Mouse (Mus musculus): Measurements from ENCODE around the gene Thada. TPM values are rescaled to one million over a fixed set of nuclear protein-coding genes. Genes with fewer than 3 reads are reported as not detected.

Gene Thada
- polyA plus RNA-seq, 1 experiment from 2014 or later, result 2.3 TPM

GRCm38 (mm10) chr17:84148499-84149484, 317.2 kb downstream of the Thada start:
- no peak overlapping the region for H3K4me2 ChIP-seq (replicated peaks; ENCODE audit: low read depth, low read length)
- no peaks in the 10 kb centered on the region for H3K9me3 ChIP-seq (ENCODE audit: low read length)
- ATAC-seq (peak; percentile 88), DNase-seq (ENCODE audit: low spot score) (peak; percentile 95)
- no peaks in the 10 kb centered on the region for H3K36me3 ChIP-seq (ENCODE audit: insufficient read depth, low read length)
- H3K27ac ChIP-seq (ENCODE audit: low read length), result peak overlapping the region; percentile 70
- no peak overlapping the region for H3K9ac ChIP-seq (replicated peaks; ENCODE audit: low read depth)
- TF ChIP-seq CTCF (IDR thresholded peaks at IDR 0.05) (no peak), EP300 (IDR thresholded peaks at IDR 0.05) (peak; percentile 65; the same call in 1 of the 2 replicates)
- no peak overlapping the region for H3K4me3 ChIP-seq (ENCODE audit: low read depth, low read length)
- 0 out of 2 replicates have a peak, but pooled peaks cover 3% of the 10 kb centered on the region for H3K27me3 ChIP-seq (replicated peaks; ENCODE audit: insufficient read depth, low read length)
- WGBS, result 25% methylated on average over 11 of the region's 11 CpGs
- H3K4me1 ChIP-seq (ENCODE audit: insufficient read depth, low read depth, low read length), result peaks cover 26% of the 10 kb centered on the region

DNA sequence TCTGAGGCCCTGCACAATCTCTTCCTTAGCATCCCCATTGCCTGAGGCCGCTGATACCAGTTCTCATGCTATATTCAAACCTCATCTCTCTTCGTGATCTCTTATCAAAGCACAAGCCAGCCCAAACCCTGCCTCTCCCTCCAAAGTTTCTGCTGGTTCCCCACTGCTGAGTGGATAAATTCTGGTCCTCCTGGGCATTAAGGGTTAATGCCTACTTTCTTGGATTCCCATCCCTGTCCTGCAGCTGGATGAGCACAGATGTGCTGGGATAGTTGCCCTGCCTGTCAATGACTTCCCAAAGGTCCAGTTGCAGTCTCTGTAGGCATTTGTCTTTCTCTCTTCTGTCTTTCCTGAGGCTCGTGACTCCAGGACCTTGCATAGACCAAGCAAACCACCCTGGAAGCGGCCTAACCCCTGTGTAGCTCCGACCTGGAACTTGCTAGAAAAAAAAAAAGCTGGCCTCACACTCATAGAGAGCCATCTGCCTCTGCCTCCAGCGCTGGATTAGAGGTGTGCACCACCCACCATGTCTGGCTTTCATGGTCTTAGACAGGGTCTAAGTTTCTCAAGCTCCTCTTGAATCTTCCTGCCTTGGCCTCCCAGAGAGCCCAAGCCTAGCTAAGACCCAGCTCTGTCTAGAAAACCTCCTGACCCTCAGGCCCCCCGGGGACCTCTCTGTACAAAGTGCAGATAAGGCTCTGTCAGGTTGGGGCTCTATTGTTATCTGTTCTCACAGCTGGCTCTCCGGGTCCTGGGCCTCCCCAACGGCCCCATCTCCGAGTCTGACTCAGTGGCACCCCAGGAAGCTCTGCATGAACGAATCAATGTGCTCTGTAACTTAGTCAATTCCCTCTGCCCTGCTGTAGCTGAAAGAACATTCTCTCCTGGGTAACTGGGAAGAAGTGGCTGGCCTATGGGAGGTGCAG, 318.6 kb downstream of the Thada start:
- Histone ChIP-seq H3K4me2 (replicated peaks; ENCODE audit: low read depth, low read length) (no peak overlapping the region), H3K9ac (replicated peaks; ENCODE audit: low read depth) (no peak overlapping the region), H3K27me3 (replicated peaks; ENCODE audit: insufficient read depth, low read length) (no peaks in the 10 kb centered on the region), H3K4me3 (ENCODE audit: low read depth, low read length) (no peak overlapping the region), H3K4me1 (ENCODE audit: insufficient read depth, low read depth, low read length) (peaks cover 36% of the 10 kb centered on the region), H3K36me3 (ENCODE audit: insufficient read depth, low read length) (no peaks in the 10 kb centered on the region), H3K9me3 (ENCODE audit: low read length) (no peaks in the 10 kb centered on the region), H3K27ac (ENCODE audit: low read length) (no peak overlapping the region)
- DNase-seq (ENCODE audit: low spot score) (no peak), ATAC-seq (no peak)
- 64% methylated on average over 11 of the region's 11 CpGs for WGBS
- no peak for TF ChIP-seq EP300 (IDR thresholded peaks at IDR 0.05)
- TF ChIP-seq CTCF (IDR thresholded peaks at IDR 0.05), result no peak

DNA sequence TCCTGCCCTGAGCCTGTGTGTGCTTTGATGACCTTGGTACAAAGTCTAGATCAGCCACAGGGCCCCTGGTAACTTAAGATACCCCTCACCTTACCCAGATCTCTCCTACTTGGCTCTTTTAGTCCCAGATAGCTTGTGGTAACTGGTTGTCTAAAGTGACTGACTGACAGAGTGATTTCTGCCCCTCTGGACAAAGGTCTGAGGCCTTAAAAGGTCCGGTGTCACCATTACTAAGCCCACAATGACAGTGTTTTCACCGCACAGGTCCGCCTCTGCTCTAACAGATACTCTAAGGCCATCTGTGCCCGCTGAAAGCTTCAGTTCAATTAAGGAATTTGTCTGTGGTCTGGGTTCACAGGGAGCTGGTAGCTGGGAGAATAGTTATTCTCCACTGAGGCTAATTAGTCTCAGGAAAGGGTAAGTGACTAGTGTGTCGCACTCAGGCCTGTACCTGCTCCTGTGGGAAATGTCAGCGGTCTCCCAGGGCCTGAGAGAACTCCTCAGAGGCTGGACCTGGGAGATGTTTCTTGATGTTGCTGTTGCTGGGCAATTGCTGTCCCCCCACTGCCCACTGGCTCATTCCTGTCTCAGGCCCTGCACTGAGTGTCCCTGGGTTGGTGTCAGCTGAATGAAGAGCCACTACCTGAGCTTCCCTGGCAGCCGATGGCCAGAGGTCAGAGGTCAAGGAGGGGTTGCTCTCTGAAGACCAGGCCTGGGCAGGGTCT, 319.4 kb downstream of the Thada start:
- Histone ChIP-seq H3K27ac (ENCODE audit: low read length) (peak overlapping the region; percentile 85), H3K4me2 (replicated peaks; ENCODE audit: low read depth, low read length) (no peak overlapping the region), H3K27me3 (replicated peaks; ENCODE audit: insufficient read depth, low read length) (no peaks in the 10 kb centered on the region), H3K36me3 (ENCODE audit: insufficient read depth, low read length) (no peaks in the 10 kb centered on the region), H3K4me1 (ENCODE audit: insufficient read depth, low read depth, low read length) (peaks cover 39% of the 10 kb centered on the region), H3K9ac (replicated peaks; ENCODE audit: low read depth) (no peak overlapping the region), H3K4me3 (ENCODE audit: low read depth, low read length) (no peak overlapping the region), H3K9me3 (ENCODE audit: low read length) (no peaks in the 10 kb centered on the region)
- WGBS, result 81% methylated on average over 7 of the region's 7 CpGs
- ATAC-seq (no peak), DNase-seq (ENCODE audit: low spot score) (no peak)
- no peak for TF ChIP-seq EP300 (IDR thresholded peaks at IDR 0.05)
- no peak for TF ChIP-seq CTCF (IDR thresholded peaks at IDR 0.05)

- TF ChIP-seq CTCF (IDR thresholded peaks at IDR 0.05), result peak; percentile 33
- TF ChIP-seq EP300 (IDR thresholded peaks at IDR 0.05), result peak; percentile 88
- 29% methylated on average over 10 of the region's 10 CpGs for WGBS
- Histone ChIP-seq H3K36me3 (ENCODE audit: insufficient read depth, low read length) (no peaks in the 10 kb centered on the region), H3K9ac (replicated peaks; ENCODE audit: low read depth) (no peak overlapping the region), H3K4me1 (ENCODE audit: insufficient read depth, low read depth, low read length) (peaks cover 42% of the 10 kb centered on the region), H3K4me2 (replicated peaks; ENCODE audit: low read depth, low read length) (no peak overlapping the region), H3K27ac (ENCODE audit: low read length) (peak overlapping the region; percentile 85), H3K9me3 (ENCODE audit: low read length) (no peaks in the 10 kb centered on the region), H3K27me3 (replicated peaks; ENCODE audit: insufficient read depth, low read length) (no peaks in the 10 kb centered on the region), H3K4me3 (ENCODE audit: low read depth, low read length) (no peak overlapping the region)
- DNase-seq (ENCODE audit: low spot score) (peak; percentile 80), ATAC-seq (peak; percentile 6)
Measured at GRCm38 (mm10) chr17:84145826-84146287, 320.1 kb downstream of the Thada start.

GRCm38 (mm10) chr17:84144762-84145599, 321.0 kb downstream of the Thada start:
- 77% methylated on average over 5 of the region's 5 CpGs for WGBS

More at GRCm38 (mm10) chr17:84144762-84145599, 321.0 kb downstream of the Thada start:
- no peak for ATAC-seq
- H3K27ac ChIP-seq (ENCODE audit: low read length), result peak overlapping the region; percentile 85; the same call in 1 of the 2 replicates
- H3K4me2 ChIP-seq (replicated peaks; ENCODE audit: low read depth, low read length), result no peak overlapping the region
- H3K27me3 ChIP-seq (replicated peaks; ENCODE audit: insufficient read depth, low read length), result no peaks in the 10 kb centered on the region
- H3K9me3 ChIP-seq (ENCODE audit: low read length), result no peaks in the 10 kb centered on the region
- DNase-seq (ENCODE audit: low spot score), result no peak
- H3K4me1 ChIP-seq (ENCODE audit: insufficient read depth, low read depth, low read length), result peaks cover 48% of the 10 kb centered on the region
- H3K4me3 ChIP-seq (ENCODE audit: low read depth, low read length), result no peak overlapping the region
- TF ChIP-seq EP300 (IDR thresholded peaks at IDR 0.05) (no peak), CTCF (IDR thresholded peaks at IDR 0.05) (no peak)
- H3K9ac ChIP-seq (replicated peaks; ENCODE audit: low read depth), result no peak overlapping the region
- H3K36me3 ChIP-seq (ENCODE audit: insufficient read depth, low read length), result no peaks in the 10 kb centered on the region
